Mouse (Mus musculus) CH12.LX (cell line): ENCODE measurements at regions not wholly inside any gene's neighbourhood (a gene's known extent, or its start where the extent isn't known, plus 50 kb on each side); places are given as distances from the start of the nearest gene placed in this dataset.

Source experiments
- DNase-seq: peaks from one replicate; pipeline ENCODE4 v3.0.0-alpha.2; 2013; ENCODE audit errors: extremely low read depth
- H3K27ac ChIP-seq: 2 replicates; pipeline ENCODE4 v1.5.1; 2012; ENCODE audit warnings: low read depth, mild to moderate bottlenecking, control low read depth, moderate library complexity; ENCODE audit not compliant: insufficient read depth
- H3K27me3 ChIP-seq: replicated peaks from 2 replicates; pipeline ENCODE3; 2012; ENCODE audit warnings: inconsistent platforms
- H3K36me3 ChIP-seq, 2 experiments: replicated peaks in 1 of 2; 2 replicates each; pipeline versions ENCODE3 to v1.6.1; 2012; ENCODE audit warnings: inconsistent platforms in 1 of 2, low read length in 1 of 2, mild to moderate bottlenecking in 1 of 2, mixed read lengths in 1 of 2, moderate library complexity in 1 of 2; ENCODE audit not compliant: control insufficient read depth in 1 of 2, insufficient read depth in 1 of 2
- H3K4me1 ChIP-seq, 2 experiments: 2 replicates each; pipeline ENCODE4 v1.6.1; 2012; ENCODE audit warnings: inconsistent platforms in 1 of 2, moderate library complexity in 1 of 2; ENCODE audit not compliant: insufficient read depth in 2 of 2, control insufficient read depth in 1 of 2
- H3K4me2 ChIP-seq: 2 replicates; pipeline ENCODE4 v1.6.1; 2012; ENCODE audit warnings: low read depth, mild to moderate bottlenecking, control low read depth; ENCODE audit not compliant: poor library complexity, insufficient read depth, severe bottlenecking
- H3K4me3 ChIP-seq, 3 experiments: fragments of 150-350 bp in 1 of 3; sonication (generic) in 1 of 3; replicated peaks in 1 of 3; 2 replicates each; pipeline versions ENCODE3 to v1.5.1; 2011 to 2012; ENCODE audit warnings: low read depth in 2 of 3, low read length in 2 of 3, mild to moderate bottlenecking in 2 of 3, moderate library complexity in 2 of 3, control low read depth in 1 of 3, improper control_type of control experiment in 1 of 3, inconsistent platforms in 1 of 3, mixed read lengths in 1 of 3; ENCODE audit not compliant: poor library complexity in 1 of 3
- H3K79me2 ChIP-seq: replicated peaks from 2 replicates; pipeline ENCODE4 v1.6.1; 2012; ENCODE audit warnings: mild to moderate bottlenecking, moderate library complexity; ENCODE audit not compliant: control insufficient read depth, poor library complexity, insufficient read depth, severe bottlenecking; ENCODE audit errors: extremely low read depth
- H3K9ac ChIP-seq: 2 replicates; pipeline ENCODE4 v1.6.1; 2012; ENCODE audit warnings: low read depth, mild to moderate bottlenecking, control low read depth, moderate library complexity; ENCODE audit not compliant: insufficient read depth
- H3K9me3 ChIP-seq: replicated peaks from 2 replicates; pipeline ENCODE3; 2012; ENCODE audit warnings: low read length, inconsistent platforms, mixed read lengths
- BHLHE40 ChIP-seq: IDR thresholded peaks from 2 replicates; pipeline ENCODE4 v1.6.1; 2011; ENCODE audit warnings: mild to moderate bottlenecking, low read depth, low read length, improper control_type of control experiment
- CTCF ChIP-seq, 2 experiments: IDR thresholded peaks in 1 of 2; conservative IDR thresholded peaks in 1 of 2; 2 replicates each; pipeline ENCODE4 v1.5.1; 2011 to 2012; ENCODE audit warnings: low read depth in 2 of 2, low read length in 2 of 2, improper control_type of control experiment in 1 of 2, inconsistent platforms in 1 of 2, mild to moderate bottlenecking in 1 of 2, moderate library complexity in 1 of 2
- E2F4 ChIP-seq: IDR thresholded peaks from 2 replicates; pipeline ENCODE4 v1.6.1; 2011; ENCODE audit warnings: low read depth, low read length, improper control_type of control experiment; ENCODE audit not compliant: insufficient replicate concordance
- ELF1 ChIP-seq: IDR thresholded peaks from 2 replicates; pipeline ENCODE4 v1.6.1; 2014; ENCODE audit warnings: low read depth, mild to moderate bottlenecking, inconsistent platforms, low read length, improper control_type of control experiment
- GABPA ChIP-seq: IDR thresholded peaks from 2 replicates; pipeline ENCODE4 v1.6.1; 2012; ENCODE audit warnings: low read depth, low read length, improper control_type of control experiment, inconsistent platforms; ENCODE audit not compliant: insufficient replicate concordance
- HCFC1 ChIP-seq: IDR thresholded peaks from 2 replicates; pipeline ENCODE4 v1.6.1; 2012; ENCODE audit warnings: low read depth, mild to moderate bottlenecking, inconsistent platforms, low read length, improper control_type of control experiment
- IRF4 ChIP-seq: IDR thresholded peaks from 2 replicates; pipeline ENCODE4 v1.6.1; 2014; ENCODE audit warnings: low read depth, mild to moderate bottlenecking, inconsistent platforms, low read length, improper control_type of control experiment
- JUN ChIP-seq: IDR thresholded peaks from 2 replicates; pipeline ENCODE4 v1.6.1; 2011; ENCODE audit warnings: low read depth, mild to moderate bottlenecking, low read length, improper control_type of control experiment, moderate library complexity; ENCODE audit not compliant: insufficient read depth
- KAT2A ChIP-seq: IDR thresholded peaks from 2 replicates; pipeline ENCODE4 v1.6.1; 2012; ENCODE audit warnings: low read length, improper control_type of control experiment, inconsistent platforms; ENCODE audit not compliant: insufficient replicate concordance
- MAFK ChIP-seq: IDR thresholded peaks from 2 replicates; pipeline ENCODE4 v1.6.1; 2011; ENCODE audit warnings: low read length, improper control_type of control experiment; ENCODE audit not compliant: insufficient replicate concordance
- MAX ChIP-seq: IDR thresholded peaks from 2 replicates; pipeline ENCODE4 v1.6.1; 2011; ENCODE audit warnings: low read length, improper control_type of control experiment
- MAZ ChIP-seq: IDR thresholded peaks from 2 replicates; pipeline ENCODE4 v1.6.1; 2012; ENCODE audit warnings: low read depth, mild to moderate bottlenecking, inconsistent platforms, low read length, improper control_type of control experiment, moderate library complexity
- MEF2A ChIP-seq: IDR thresholded peaks from 2 replicates; pipeline ENCODE4 v1.6.1; 2014; ENCODE audit warnings: low read depth, mild to moderate bottlenecking, inconsistent platforms, low read length, improper control_type of control experiment, borderline replicate concordance
- MXI1 ChIP-seq: IDR thresholded peaks from 2 replicates; pipeline ENCODE4 v1.6.1; 2011; ENCODE audit warnings: mild to moderate bottlenecking, low read depth, low read length, improper control_type of control experiment
- MYC ChIP-seq: IDR thresholded peaks from 2 replicates; pipeline ENCODE4 v1.6.1; 2011; ENCODE audit warnings: low read depth, mild to moderate bottlenecking, improper control_type of control experiment, low read length
- NRF1 ChIP-seq: IDR thresholded peaks from 2 replicates; pipeline ENCODE4 v1.6.1; 2014; ENCODE audit warnings: low read depth, mild to moderate bottlenecking, inconsistent platforms, low read length, improper control_type of control experiment, moderate library complexity
- PAX5 ChIP-seq: IDR thresholded peaks from 2 replicates; pipeline ENCODE4 v1.6.1; 2012; ENCODE audit warnings: low read length, inconsistent platforms, mixed read lengths
- POLR2A ChIP-seq: IDR thresholded peaks from 2 replicates; pipeline ENCODE4 v1.6.1; 2011; ENCODE audit warnings: low read depth, mild to moderate bottlenecking, improper control_type of control experiment, low read length
- POLR2AphosphoS2 ChIP-seq: IDR thresholded peaks from 2 replicates; pipeline ENCODE4 v1.6.1; 2011; ENCODE audit warnings: low read depth, low read length, improper control_type of control experiment
- SIN3A ChIP-seq: IDR thresholded peaks from 2 replicates; pipeline ENCODE4 v1.6.1; 2012; ENCODE audit warnings: low read length, improper control_type of control experiment, inconsistent platforms
- SMC3 ChIP-seq: IDR thresholded peaks from 2 replicates; pipeline ENCODE4 v1.6.1; 2011; ENCODE audit warnings: low read depth, low read length, improper control_type of control experiment
- TBP ChIP-seq: conservative IDR thresholded peaks from 2 replicates; pipeline ENCODE4 v1.6.1; 2011; ENCODE audit warnings: low read depth, low read length, improper control_type of control experiment
- ZC3H11A ChIP-seq: IDR thresholded peaks from 2 replicates; pipeline ENCODE4 v1.6.1; 2012; ENCODE audit warnings: low read depth, mild to moderate bottlenecking, inconsistent platforms, low read length, improper control_type of control experiment
- ZMIZ1 ChIP-seq: IDR thresholded peaks from 2 replicates; pipeline ENCODE4 v1.6.1; 2012; ENCODE audit warnings: low read depth, mild to moderate bottlenecking, inconsistent platforms, low read length, improper control_type of control experiment
- ZNF384 ChIP-seq: IDR thresholded peaks from 2 replicates; pipeline ENCODE4 v1.6.1; 2012; ENCODE audit warnings: low read depth, low read length, improper control_type of control experiment, inconsistent platforms
- dilution Hi-C: fragments of 300-500 bp; cut with MboI; formaldehyde crosslinking; loops from 2 replicates; pipeline ENCODE4 v1.14.3; 2020; ENCODE audit warnings: low sequenced_read_pairs; ENCODE audit not compliant: extremely low pct_unique_long_range_greater_than_20kb, extremely low pct_ligation_motif_present
- in situ Hi-C: fragments of 300-500 bp; cut with MboI; formaldehyde crosslinking; loops from 3 replicates; pipeline ENCODE4 v1.14.3; 2019; ENCODE audit warnings: low sequenced_read_pairs, low pct_ligation_motif_present, low pct_unique_long_range_greater_than_20kb, mixed read lengths

- Histone ChIP-seq H3K27ac (no peak overlapping the region), H3K36me3 (no peaks in the 10 kb centered on the region), H3K4me1 (0 out of 4 replicates have a peak, but pooled peaks cover 0 to 2% of the 10 kb centered on the region in 2 experiments), H3K27me3 (no peaks in the 10 kb centered on the region), H3K79me2 (no peaks in the 10 kb centered on the region), H3K9ac (no peak overlapping the region), H3K4me2 (no peak overlapping the region), H3K9me3 (peaks cover 34% of the 10 kb centered on the region), H3K4me3 (no peak overlapping the region)
- DNase-seq, result no peak
- in situ Hi-C loops (no loop called here), dilution Hi-C loops (no loop called here)
- TF ChIP-seq CTCF (conservative IDR thresholded peaks at IDR 0.05 in 1 of 2, IDR thresholded peaks at IDR 0.05 in 1 of 2; ENCODE audit: low read depth in 2 of 2, low read length in 2 of 2), result no peak
- no peak for TF ChIP-seq MYC
- TF ChIP-seq E2F4, result no peak
- no peak for TF ChIP-seq POLR2A
- no peak for TF ChIP-seq ZMIZ1
- no peak for TF ChIP-seq NRF1
- TF ChIP-seq KAT2A, result no peak
- no peak for TF ChIP-seq MXI1
- TF ChIP-seq MEF2A, result no peak
- no peak for TF ChIP-seq MAX
- no peak for TF ChIP-seq TBP
- no peak for TF ChIP-seq MAFK
- no peak for TF ChIP-seq BHLHE40
- TF ChIP-seq ELF1, result no peak
- TF ChIP-seq IRF4, result no peak
- TF ChIP-seq SIN3A, result no peak
Observed at GRCm38 (mm10) chr13:97567632-97568031, 192.8 kb downstream of the Gm10260 start.

- in situ Hi-C loops (no loop called here), dilution Hi-C loops (no loop called here)
- no peak for DNase-seq
- no peak overlapping the region for H3K4me2 ChIP-seq
- TF ChIP-seq IRF4, result no peak
- TF ChIP-seq MAX, result no peak
- TF ChIP-seq BHLHE40, result no peak
- no peak for TF ChIP-seq HCFC1
- TF ChIP-seq POLR2AphosphoS2, result no peak
- TF ChIP-seq GABPA, result no peak
- no peak for TF ChIP-seq SMC3
- no peak for TF ChIP-seq ZC3H11A
- no peak for TF ChIP-seq PAX5
- no peak for TF ChIP-seq MEF2A
- no peak for TF ChIP-seq ZNF384
- no peak for TF ChIP-seq JUN
- no peak for TF ChIP-seq MAZ
- no peaks in the 10 kb centered on the region for H3K27me3 ChIP-seq
- no peak overlapping the region for H3K4me3 ChIP-seq
- peaks cover under 1 to 6% of the 10 kb centered on the region in 2 experiments; a peak in 1 of 4 replicates for H3K4me1 ChIP-seq
- H3K36me3 ChIP-seq, result no peaks in the 10 kb centered on the region
- H3K9me3 ChIP-seq, result peaks cover 29% of the 10 kb centered on the region
- no peak overlapping the region for H3K9ac ChIP-seq
- H3K79me2 ChIP-seq, result no peaks in the 10 kb centered on the region
- H3K27ac ChIP-seq, result no peak overlapping the region
Observed at GRCm38 (mm10) chr13:97566071-97566470, 194.4 kb downstream of the Gm10260 start.
